Comparison of ENCODE assay signal across 7 mouse cellular contexts in the genomic region with DNA sequence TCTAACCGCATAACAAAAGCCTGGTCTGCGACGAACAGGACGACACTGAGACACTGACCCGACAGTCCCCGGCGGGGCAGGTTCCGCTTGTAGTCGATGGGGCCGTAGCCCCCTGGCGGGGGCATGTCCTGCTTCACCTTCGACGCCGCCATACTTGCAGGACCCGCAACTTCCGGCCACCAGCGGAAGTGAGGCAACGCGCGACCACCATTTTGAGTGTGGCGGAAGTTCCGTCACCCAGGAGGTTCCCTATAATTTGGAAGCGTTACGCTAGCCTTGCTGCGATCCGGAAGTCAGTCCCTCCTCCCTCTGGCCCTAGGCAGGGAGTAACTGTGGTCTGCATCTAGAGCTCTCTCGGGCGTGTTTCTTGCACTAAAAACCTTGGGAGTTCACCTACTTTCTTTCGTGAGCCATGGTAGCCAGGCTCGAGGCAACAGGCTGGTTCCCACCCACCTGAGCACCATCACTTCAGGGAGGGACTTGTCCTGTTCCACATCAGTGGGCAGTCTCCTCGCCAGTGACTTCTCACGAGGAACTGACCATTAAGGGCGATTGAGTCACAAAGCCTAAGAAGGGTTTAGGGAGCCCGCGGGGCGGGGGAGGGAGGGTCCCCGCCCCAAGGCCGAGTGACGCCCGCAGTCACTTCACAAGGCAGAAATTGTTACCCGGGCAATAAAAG. TPM values are rescaled to one million over a fixed set of nuclear protein-coding genes. Genes with fewer than 3 reads are reported as not detected.
A peak's percentile ranks its signal among the peaks of the same experiment; 100 is the strongest.
DNase-seq lines count a peak whose midpoint lies in the region; ATAC-seq lines count a peak whose summit lies in the region.

No protein-coding gene starts in this region.

- H3K27me3 ChIP-seq in embryonic facial prominence, embryonic 12.5 days = no peaks in the 10 kb centered on the region
- no peaks in the 10 kb centered on the region for H3K27me3 ChIP-seq in limb, embryonic 11.5 days (ENCODE audit: control insufficient read depth, insufficient read depth, low read length)
- H3K27me3 ChIP-seq in midbrain, embryonic 14.5 days (ENCODE audit: control insufficient read depth, insufficient read depth, low read length) = no peaks in the 10 kb centered on the region

- 4% methylated on average over 41 of the region's 41 CpGs for WGBS in embryonic facial prominence, embryonic 12.5 days
- WGBS in limb, embryonic 11.5 days = 1% methylated on average over 41 of the region's 41 CpGs
- 1% methylated on average over 41 of the region's 41 CpGs for WGBS in midbrain, embryonic 14.5 days

- H3K36me3 ChIP-seq in embryonic facial prominence, embryonic 12.5 days = peaks cover 19% of the 10 kb centered on the region; the same call in 1 of the 2 replicates
- peaks cover 2% of the 10 kb centered on the region; the same call in 1 of the 2 replicates for H3K36me3 ChIP-seq in limb, embryonic 11.5 days (ENCODE audit: control insufficient read depth, insufficient read depth, low read length)
- H3K36me3 ChIP-seq in midbrain, embryonic 14.5 days (ENCODE audit: control insufficient read depth, insufficient read depth, low read length) = 0 out of 2 replicates have a peak, but pooled peaks cover 6% of the 10 kb centered on the region

- peak; percentile 95 for DNase-seq in adrenal gland, postnatal 25 days
- peak; percentile 99 for DNase-seq in heart, adult 11 months
- DNase-seq in kidney, adult 18-20 months = peak; percentile 99
- peak; percentile 100 for DNase-seq in limb, embryonic 11.5 days (ENCODE audit: low spot score)
- DNase-seq in midbrain, embryonic 14.5 days = peak; percentile 96
- DNase-seq in spleen, adult 18-20 months = peak; percentile 92 to 97

- H3K4me2 ChIP-seq in embryonic facial prominence, embryonic 12.5 days (replicated peaks) = peak overlapping the region; percentile 95
- H3K4me2 ChIP-seq in limb, embryonic 11.5 days (ENCODE audit: low read depth, severe bottlenecking) = peak overlapping the region; percentile 96
- peak overlapping the region; percentile 96 for H3K4me2 ChIP-seq in midbrain, embryonic 14.5 days (ENCODE audit: low read length)

- H3K9me3 ChIP-seq in embryonic facial prominence, embryonic 12.5 days = no peaks in the 10 kb centered on the region
- no peaks in the 10 kb centered on the region for H3K9me3 ChIP-seq in limb, embryonic 11.5 days (ENCODE audit: control insufficient read depth, low read length)
- no peaks in the 10 kb centered on the region for H3K9me3 ChIP-seq in midbrain, embryonic 14.5 days (ENCODE audit: control insufficient read depth, low read length)

- H3K27ac ChIP-seq in embryonic facial prominence, embryonic 12.5 days = peak overlapping the region; percentile 91
- peak overlapping the region; percentile 75 for H3K27ac ChIP-seq in limb, embryonic 11.5 days (replicated peaks; ENCODE audit: low read depth, low read length)
- H3K27ac ChIP-seq in midbrain, embryonic 14.5 days (replicated peaks; ENCODE audit: low read depth, low read length) = peak overlapping the region; percentile 87

- ATAC-seq in embryonic facial prominence, embryonic 12.5 days (ENCODE audit: insufficient number of reproducible peaks, insufficient read depth, low FRiP score, low TSS enrichment) = peak; percentile 53
- peak; percentile 73 for ATAC-seq in limb, embryonic 11.5 days (ENCODE audit: insufficient number of reproducible peaks, low FRiP score, low TSS enrichment, low read depth)
- ATAC-seq in midbrain, embryonic 14.5 days (ENCODE audit: low FRiP score, low TSS enrichment) = peak; percentile 71

- H3K4me3 ChIP-seq in embryonic facial prominence, embryonic 12.5 days = peak overlapping the region; percentile 70
- peak overlapping the region; percentile 73 for H3K4me3 ChIP-seq in limb, embryonic 11.5 days (ENCODE audit: low read depth, low read length)
- H3K4me3 ChIP-seq in midbrain, embryonic 14.5 days (replicated peaks; ENCODE audit: low read depth, low read length) = peak overlapping the region; percentile 57

- H3K9ac ChIP-seq in embryonic facial prominence, embryonic 12.5 days = peak overlapping the region; percentile 67
- H3K9ac ChIP-seq in limb, embryonic 11.5 days (ENCODE audit: low read length) = peak overlapping the region; percentile 89
- peak overlapping the region; percentile 62 for H3K9ac ChIP-seq in midbrain, embryonic 14.5 days (replicated peaks; ENCODE audit: low read length)

- peaks cover 20% of the 10 kb centered on the region for H3K4me1 ChIP-seq in embryonic facial prominence, embryonic 12.5 days
- peaks cover 18% of the 10 kb centered on the region for H3K4me1 ChIP-seq in limb, embryonic 11.5 days (ENCODE audit: control insufficient read depth, insufficient read depth, low read length)
- peaks cover 27% of the 10 kb centered on the region for H3K4me1 ChIP-seq in midbrain, embryonic 14.5 days (ENCODE audit: control insufficient read depth, insufficient read depth, low read length)

RNA-seq across cellular contexts. Expression of gene Tssk6, which starts 0.4 kb away (rescaled TPM):
- total RNA-seq in adrenal gland, postnatal 25 days (2021) = 0.24 TPM in 1 of 2 replicates, not detected in the other
- 4.1 and 5.1 TPM in 2 replicates for polyA plus RNA-seq in embryonic facial prominence, embryonic 12.5 days (2016; fragmentation: Nextera tagmentation; extraction: Ambion mirVana)
- 4.4 and 4.9 TPM in 2 replicates for polyA plus RNA-seq in limb, embryonic 11.5 days (2014; fragmentation: Nextera tagmentation; extraction: Ambion mirVana)
- 5.1 TPM in 2 replicates for polyA plus RNA-seq in midbrain, embryonic 14.5 days (2014; fragmentation: Nextera tagmentation; extraction: Ambion mirVana)

RNA-seq across cellular contexts. Expression of gene Ndufa13, which starts 0.7 kb away (rescaled TPM):
- total RNA-seq in adrenal gland, postnatal 25 days (2021) = 158 TPM in 2 replicates
- polyA plus RNA-seq in embryonic facial prominence, embryonic 12.5 days (2016; fragmentation: Nextera tagmentation; extraction: Ambion mirVana) = 168 and 171 TPM in 2 replicates
- polyA plus RNA-seq in limb, embryonic 11.5 days (2014; fragmentation: Nextera tagmentation; extraction: Ambion mirVana) = 164 and 168 TPM in 2 replicates
- polyA plus RNA-seq in midbrain, embryonic 14.5 days (2014; fragmentation: Nextera tagmentation; extraction: Ambion mirVana) = 170 and 211 TPM in 2 replicates

RNA-seq across cellular contexts. Expression of gene Yjefn3, which starts 0.9 kb away (rescaled TPM):
- total RNA-seq in adrenal gland, postnatal 25 days (2021) = 1.7 and 4.5 TPM in 2 replicates
- polyA plus RNA-seq in embryonic facial prominence, embryonic 12.5 days (2016; fragmentation: Nextera tagmentation; extraction: Ambion mirVana) = 4.8 and 4.9 TPM in 2 replicates
- 2.5 and 4.3 TPM in 2 replicates for polyA plus RNA-seq in limb, embryonic 11.5 days (2014; fragmentation: Nextera tagmentation; extraction: Ambion mirVana)
- 8.4 and 11.9 TPM in 2 replicates for polyA plus RNA-seq in midbrain, embryonic 14.5 days (2014; fragmentation: Nextera tagmentation; extraction: Ambion mirVana)

RNA-seq across cellular contexts. Expression of gene Cilp2, which starts 14.1 kb away (rescaled TPM):
- not detected in 2 replicates for total RNA-seq in adrenal gland, postnatal 25 days (2021)
- 1.2 TPM in 2 replicates for polyA plus RNA-seq in embryonic facial prominence, embryonic 12.5 days (2016; fragmentation: Nextera tagmentation; extraction: Ambion mirVana)
- polyA plus RNA-seq in limb, embryonic 11.5 days (2014; fragmentation: Nextera tagmentation; extraction: Ambion mirVana) = 0.28 and 0.35 TPM in 2 replicates
- 3.1 and 4.6 TPM in 2 replicates for polyA plus RNA-seq in midbrain, embryonic 14.5 days (2014; fragmentation: Nextera tagmentation; extraction: Ambion mirVana)

Comparison
In these comparisons a context has a peak if more than half of its experiments do, and no peak if none do; other contexts are left out.
1. Peak in every context shown above with its lines: DNase-seq, ATAC-seq, H3K4me3 ChIP-seq and H3K27ac ChIP-seq.